Mouse (Mus musculus) bone marrow, adult 2 months (tissue): Measurements from ENCODE around the gene Stat5a. TPM values are rescaled to one million over a fixed set of nuclear protein-coding genes. Genes with fewer than 3 reads are reported as not detected.

ENCODE experiments used
- H3K27ac ChIP-seq: fragments of 200-500 bp; 2 replicates; pipeline ENCODE4 v1.5.1; 2012; ENCODE audit warnings: low read depth, mild to moderate bottlenecking, control low read depth, inconsistent platforms, low read length; ENCODE audit not compliant: control insufficient read depth, poor library complexity, insufficient read depth
- H3K4me1 ChIP-seq: fragments of 200-500 bp; 2 replicates; pipeline ENCODE4 v1.6.1; 2011; ENCODE audit warnings: low read length; ENCODE audit not compliant: control insufficient read depth, insufficient read depth
- H3K4me3 ChIP-seq: fragments of 200-500 bp; replicated peaks from 2 replicates; pipeline ENCODE3; 2011; ENCODE audit warnings: mild to moderate bottlenecking, low read depth, low read length, control low read depth; ENCODE audit not compliant: control insufficient read depth
- CTCF ChIP-seq: fragments of 200-500 bp; IDR thresholded peaks from 2 replicates; pipeline ENCODE4 v1.5.1; 2011; ENCODE audit warnings: low read length, control low read depth; ENCODE audit not compliant: control insufficient read depth, insufficient read depth
- POLR2A ChIP-seq: fragments of 200-500 bp; IDR thresholded peaks from 2 replicates; pipeline ENCODE4 v1.6.1; 2011; ENCODE audit warnings: low read depth, mild to moderate bottlenecking, control low read depth, low read length, borderline replicate concordance; ENCODE audit not compliant: control insufficient read depth
- WGBS: fragments of 180-500 bp; shearing (Covaris S2); methylation state at CpG from one replicate; pipeline ENCODE4 v1.1.7; 2018; 5-methylcytosine and 5-hydroxymethylcytosine counted together
- polyA plus RNA-seq: library from polyadenylated mRNA; stranded (reverse); fragments of >200 nt; gene quantifications from 2 replicates; pipeline ENCODE4 v1.2.4, GENCODE M21; 2011; ENCODE audit warnings: low replicate concordance; ENCODE audit not compliant: missing spikeins, insufficient read depth, insufficient read length

The Stat5a gene
- polyA plus RNA-seq, 1 experiment, result 16.5 TPM

DNA sequence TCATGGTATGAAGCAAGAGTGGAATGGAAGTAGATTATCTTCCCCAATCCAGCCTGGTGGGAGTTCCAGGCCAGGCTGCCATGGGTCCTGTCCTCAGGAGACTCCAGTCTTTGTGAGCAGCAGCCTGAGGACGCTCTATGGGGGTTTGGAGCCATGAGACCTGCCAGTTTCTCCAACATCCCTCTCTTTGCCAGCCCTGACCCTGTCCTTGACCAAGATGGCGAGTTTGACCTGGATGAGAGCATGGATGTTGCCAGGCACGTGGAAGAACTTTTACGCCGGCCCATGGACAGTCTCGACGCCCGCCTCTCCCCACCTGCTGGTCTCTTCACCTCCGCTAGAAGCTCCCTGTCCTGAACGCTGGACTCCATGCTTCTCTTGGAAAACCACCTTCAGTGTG, 24.5 kb downstream of the Stat5a start:
- no peak for TF ChIP-seq CTCF
- no peak for TF ChIP-seq POLR2A
- WGBS, result 92% methylated on average over 10 of the region's 10 CpGs
- no peak overlapping the region for H3K27ac ChIP-seq
- H3K4me3 ChIP-seq, result no peak overlapping the region
- H3K4me1 ChIP-seq, result peaks cover 2% of the 10 kb centered on the region; the same call in 1 of the 2 replicates

DNA sequence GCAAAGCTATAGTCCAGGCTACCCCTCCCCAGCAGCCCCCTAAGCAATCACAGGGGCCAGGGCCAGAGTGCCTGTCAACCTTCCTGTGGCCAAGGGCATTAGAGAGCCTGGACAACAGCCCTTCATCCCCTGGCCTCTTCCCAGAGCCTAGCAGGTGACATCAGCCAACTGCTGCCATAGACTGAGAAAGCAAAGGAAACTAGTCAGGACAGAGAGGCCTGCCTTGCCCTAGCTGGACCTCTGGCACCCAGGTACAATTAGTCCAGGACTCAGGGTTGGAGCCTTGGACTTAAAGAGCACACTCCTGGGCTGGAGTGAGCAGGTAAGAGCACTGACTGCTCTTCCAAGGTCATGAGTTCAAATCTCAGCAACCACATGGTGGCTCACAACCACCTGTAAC, 26.3 kb downstream of the Stat5a start:
- no peak for TF ChIP-seq POLR2A
- no peak for TF ChIP-seq CTCF
- no peak overlapping the region for H3K4me3 ChIP-seq
- peaks cover 2% of the 10 kb centered on the region; the same call in 1 of the 2 replicates for H3K4me1 ChIP-seq
- H3K27ac ChIP-seq, result no peak overlapping the region

DNA sequence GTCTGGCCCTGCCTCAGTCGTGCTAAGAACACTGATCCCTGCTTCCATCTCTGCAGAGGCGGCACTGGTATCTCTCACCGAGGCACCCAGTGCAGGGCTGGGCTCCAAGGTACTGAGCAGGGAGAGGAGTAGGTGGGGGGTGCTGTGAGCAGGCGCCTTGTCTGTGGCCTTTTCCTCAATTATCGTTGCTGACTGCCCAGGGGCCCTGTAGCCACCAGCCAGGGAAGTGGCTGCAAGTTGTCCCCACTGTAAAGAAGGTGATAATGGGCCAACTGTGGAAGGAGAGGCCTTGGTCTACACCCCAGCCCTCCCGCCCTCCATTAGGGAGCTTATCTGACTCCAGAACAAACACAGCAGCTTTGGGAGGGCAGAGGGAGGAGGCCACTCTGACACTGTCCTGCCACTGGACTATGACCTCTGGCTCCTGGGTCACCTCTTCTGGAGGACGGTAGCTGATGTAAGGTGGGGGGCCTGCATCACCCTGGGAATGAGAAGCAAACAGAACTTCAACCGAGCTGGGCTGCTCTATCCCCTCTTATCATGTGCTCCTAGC, 27.1 kb downstream of the Stat5a start:
- Histone ChIP-seq H3K4me1 (peaks cover 2% of the 10 kb centered on the region; the same call in 1 of the 2 replicates), H3K27ac (peak overlapping the region; percentile 60), H3K4me3 (no peak overlapping the region)
- 59% methylated on average over 8 of the region's 8 CpGs for WGBS
- TF ChIP-seq CTCF (no peak), POLR2A (no peak)

DNA sequence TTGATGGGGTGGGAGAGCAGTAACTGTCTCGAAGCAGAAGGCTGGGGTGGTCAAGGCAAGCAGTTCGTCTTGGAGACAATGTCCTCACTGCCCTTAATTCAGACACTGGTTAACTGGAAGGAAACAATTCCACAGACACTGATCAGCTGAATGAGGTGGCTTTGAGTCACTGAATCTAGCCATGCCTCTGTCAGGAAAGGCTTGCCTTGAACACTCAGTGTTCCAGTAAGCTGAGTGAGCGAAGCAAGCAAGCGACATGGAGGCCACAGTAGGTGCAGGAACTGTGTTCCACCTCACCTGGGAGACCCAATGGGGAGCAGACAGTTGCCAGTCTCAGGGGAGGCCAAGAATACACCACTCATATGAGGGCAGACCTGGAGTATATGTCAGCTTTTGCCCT, 28.1 kb downstream of the Stat5a start:
- H3K4me3 ChIP-seq, result no peak overlapping the region
- no peak overlapping the region for H3K27ac ChIP-seq
- no peak for TF ChIP-seq CTCF
- no peak for TF ChIP-seq POLR2A
- WGBS, result 89% methylated on average over 4 of the region's 4 CpGs
- H3K4me1 ChIP-seq, result peaks cover 2% of the 10 kb centered on the region; the same call in 1 of the 2 replicates

DNA sequence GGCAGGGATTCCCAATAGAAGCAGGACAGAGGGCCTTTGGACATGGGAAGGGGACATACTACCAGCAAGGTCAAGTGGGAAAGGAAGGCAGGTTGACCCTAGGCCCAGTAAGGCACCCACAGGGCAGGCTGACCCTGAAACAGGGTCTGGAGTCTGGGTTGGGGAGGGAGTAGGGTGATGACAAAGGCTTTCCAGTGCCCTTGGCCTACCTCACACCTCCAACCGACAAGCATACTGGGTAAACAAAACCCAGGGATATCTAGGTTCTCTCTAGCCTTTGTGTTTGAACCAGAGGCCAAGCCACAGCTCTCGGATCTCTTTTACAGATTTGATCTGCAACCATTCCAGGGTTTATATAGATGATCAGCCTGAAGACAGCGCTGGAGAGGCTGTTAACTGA, 28.6 kb downstream of the Stat5a start:
- Histone ChIP-seq H3K27ac (no peak overlapping the region), H3K4me1 (peaks cover 2% of the 10 kb centered on the region; the same call in 1 of the 2 replicates), H3K4me3 (no peak overlapping the region)
- no peak for TF ChIP-seq POLR2A
- TF ChIP-seq CTCF, result no peak
- 76% methylated on average over 3 of the region's 3 CpGs for WGBS

DNA sequence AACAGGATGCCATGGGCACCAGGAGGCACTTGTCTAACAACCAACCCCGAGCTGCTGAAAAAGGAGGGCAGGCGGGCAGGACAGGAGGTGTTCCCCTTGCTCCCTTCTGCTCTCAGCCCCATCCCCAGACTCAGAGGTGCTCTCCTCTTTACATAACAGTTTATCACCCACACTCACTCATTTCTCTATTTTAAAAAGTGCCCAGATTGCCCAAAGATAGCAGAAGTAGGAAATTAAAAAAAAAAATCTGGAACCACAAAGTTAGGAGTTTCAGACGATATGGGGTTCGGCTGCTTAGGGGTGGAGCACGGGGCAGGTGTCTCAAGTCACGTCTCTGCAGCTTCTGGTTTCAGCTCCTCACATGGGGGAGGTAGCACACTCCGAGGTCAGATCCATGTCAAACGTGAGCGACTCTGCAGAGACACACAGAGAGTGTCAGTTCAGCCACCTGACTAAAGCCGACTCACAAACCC, 29.2 kb downstream of the Stat5a start:
- no peak overlapping the region for H3K27ac ChIP-seq
- H3K4me3 ChIP-seq, result no peak overlapping the region
- peaks cover 2% of the 10 kb centered on the region; the same call in 1 of the 2 replicates for H3K4me1 ChIP-seq
- WGBS, result 19% methylated on average over 10 of the region's 10 CpGs
- TF ChIP-seq POLR2A, result no peak
- TF ChIP-seq CTCF, result no peak

DNA sequence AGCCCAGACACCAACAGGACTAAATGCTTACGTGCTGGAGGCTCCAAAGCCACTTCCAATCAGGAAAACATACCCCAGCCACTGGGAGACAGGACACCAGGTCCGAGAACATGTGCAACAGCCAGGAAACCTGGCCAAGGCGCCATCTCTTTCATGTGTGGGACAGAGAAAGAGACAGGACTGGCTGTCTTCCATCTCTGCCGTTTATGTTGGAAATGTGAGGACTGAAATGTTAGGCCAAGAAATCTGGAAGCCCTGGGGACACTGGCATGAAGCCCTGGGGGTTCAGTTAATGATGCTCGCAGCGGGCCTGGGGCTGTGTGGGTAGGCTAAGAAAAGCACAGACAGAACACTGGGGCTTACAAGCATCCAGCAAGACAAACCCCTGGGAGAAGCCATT, 31.3 kb downstream of the Stat5a start:
- H3K4me1 ChIP-seq, result peaks cover 2% of the 10 kb centered on the region
- 83% methylated on average over 6 of the region's 6 CpGs for WGBS
- TF ChIP-seq CTCF, result no peak
- no peak for TF ChIP-seq POLR2A
- H3K4me3 ChIP-seq, result no peak overlapping the region
- no peak overlapping the region for H3K27ac ChIP-seq

DNA sequence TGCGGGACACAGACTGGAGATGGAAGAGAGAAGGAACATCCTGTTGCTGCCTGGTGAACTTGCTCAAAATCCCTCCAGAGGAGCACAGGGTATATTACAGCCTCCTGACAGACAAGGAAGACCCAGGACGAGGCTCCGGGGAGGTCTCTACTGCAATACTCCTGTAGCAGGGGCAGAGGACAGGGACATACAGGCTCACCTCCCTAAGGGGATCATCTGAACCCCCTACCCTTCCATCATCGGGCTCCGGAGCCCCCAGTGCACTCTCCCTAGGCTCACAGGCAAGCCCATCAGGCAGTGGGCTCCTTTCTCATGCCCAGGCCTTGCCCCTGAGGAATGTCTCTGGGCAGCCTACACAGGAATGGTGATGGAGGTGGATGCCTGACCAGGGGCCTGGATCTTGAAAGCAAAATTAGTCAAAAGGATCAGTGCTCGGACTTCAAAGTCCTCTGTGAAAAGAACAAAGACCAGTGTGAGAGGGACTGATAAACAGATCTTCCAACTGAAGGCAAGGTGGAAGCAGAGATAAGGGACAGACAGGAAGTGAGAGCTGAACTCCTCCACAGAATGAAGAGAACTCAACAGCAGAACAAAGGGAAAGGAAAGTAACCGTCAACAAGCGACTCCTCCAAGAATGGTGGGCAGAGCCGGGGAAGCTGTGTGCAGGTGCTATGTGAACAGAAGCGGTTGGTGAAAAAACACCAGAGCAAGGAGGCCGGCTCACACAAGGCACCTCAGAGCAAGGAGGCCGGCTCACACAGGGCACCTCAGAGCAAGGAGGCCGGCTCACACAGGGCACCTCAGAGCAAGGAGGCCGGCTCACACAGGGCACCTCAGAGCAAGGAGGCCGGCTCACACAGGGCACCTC, 32.3 kb downstream of the Stat5a start:
- H3K4me1 ChIP-seq, result no peaks in the 10 kb centered on the region; the same call in 1 of the 2 replicates
- H3K27ac ChIP-seq, result peak overlapping the region; percentile 37; the same call in 1 of the 2 replicates
- H3K4me3 ChIP-seq, result no peak overlapping the region
- WGBS, result 34% methylated on average over 15 of the region's 15 CpGs
- no peak for TF ChIP-seq POLR2A
- no peak for TF ChIP-seq CTCF
